ENCODE assay signal across 23 mouse cellular contexts in genomic region chr2:36099739-36100138, GRCm38 (mm10). TPM values are rescaled to one million over a fixed set of nuclear protein-coding genes. Genes with fewer than 3 reads are reported as not detected.
A peak's percentile ranks its signal among the peaks of the same experiment; 100 is the strongest.
DNase-seq lines count a peak whose midpoint lies in the region; ATAC-seq and TF ChIP-seq lines count a peak whose summit lies in the region.
"Had no signal": no experiment of that assay in that cellular context is flagged by ENCODE, and none has a peak within 500 bp of the region (broad histone marks: within the 10 kb centered on the region; RNA-seq: fewer than 3 reads in every experiment).

No protein-coding gene starts in this region.

- DNase-seq in hindbrain, embryonic 11.5 days (ENCODE audit: low spot score) = peak; percentile 30
- no peak for DNase-seq in hindbrain, embryonic 14.5 days (ENCODE audit: low spot score)
- DNase-seq in Muller cell, postnatal 12 days (ENCODE audit: inconsistent ontology term) = peak; percentile 37
- peak; percentile 57 for DNase-seq in adipocyte (ENCODE audit: low spot score)
- DNase-seq in forebrain, postnatal 0 days = no peak
- DNase-seq in cerebellum, postnatal 25 days = no peak
- DNase-seq: adrenal gland, adult 8-10 months; cerebellum, adult 9-11 months; gastrocnemius, postnatal 25 days; kidney, postnatal 25 days; left cerebral cortex, postnatal 4 days; liver, embryonic 13.5 days; retina, postnatal 1 day; thymus, adult 18-20 months had no signal

- no peaks in the 10 kb centered on the region for H3K9me3 ChIP-seq in hindbrain, embryonic 11.5 days (ENCODE audit: control insufficient read depth, low read length)
- H3K9me3 ChIP-seq in hindbrain, embryonic 14.5 days (ENCODE audit: control insufficient read depth, low read length) = no peaks in the 10 kb centered on the region
- no peaks in the 10 kb centered on the region for H3K9me3 ChIP-seq in forebrain, postnatal 0 days (ENCODE audit: low read length)
- H3K9me3 ChIP-seq: embryonic facial prominence, embryonic 15.5 days; hindbrain, embryonic 12.5 days; liver, embryonic 13.5 days; megakaryocyte, embryonic 14.5 days had no signal

- no peak overlapping the region for H3K4me2 ChIP-seq in hindbrain, embryonic 11.5 days (replicated peaks; ENCODE audit: low read depth, low read length)
- no peak overlapping the region for H3K4me2 ChIP-seq in hindbrain, embryonic 14.5 days (replicated peaks)
- H3K4me2 ChIP-seq in forebrain, postnatal 0 days (ENCODE audit: low read depth) = peak overlapping the region; percentile 55
- H3K4me2 ChIP-seq: embryonic facial prominence, embryonic 15.5 days; heart, embryonic 11.5 days; hindbrain, embryonic 12.5 days; liver, embryonic 13.5 days had no signal

- H3K27me3 ChIP-seq in hindbrain, embryonic 11.5 days (ENCODE audit: control insufficient read depth, insufficient read depth, low read length) = peaks cover 99% of the 10 kb centered on the region
- H3K27me3 ChIP-seq in hindbrain, embryonic 14.5 days (ENCODE audit: control insufficient read depth, insufficient read depth, low read length) = peaks cover 99% of the 10 kb centered on the region
- peaks cover 84% of the 10 kb centered on the region for H3K27me3 ChIP-seq in forebrain, postnatal 0 days (ENCODE audit: insufficient read depth, low read length)

- no peaks in the 10 kb centered on the region for H3K36me3 ChIP-seq in hindbrain, embryonic 11.5 days (ENCODE audit: control insufficient read depth, insufficient read depth, low read length)
- no peaks in the 10 kb centered on the region for H3K36me3 ChIP-seq in hindbrain, embryonic 14.5 days (replicated peaks; ENCODE audit: control insufficient read depth, insufficient read depth)
- H3K36me3 ChIP-seq in forebrain, postnatal 0 days (ENCODE audit: insufficient read depth) = no peaks in the 10 kb centered on the region
- H3K36me3 ChIP-seq: embryonic facial prominence, embryonic 15.5 days; hindbrain, embryonic 12.5 days; liver, embryonic 13.5 days had no signal

- no peak overlapping the region for H3K4me3 ChIP-seq in hindbrain, embryonic 11.5 days (ENCODE audit: low read depth, low read length)
- no peak overlapping the region for H3K4me3 ChIP-seq in hindbrain, embryonic 14.5 days (replicated peaks; ENCODE audit: low read length)
- peak overlapping the region; percentile 17; the same call in 1 of the 2 replicates for H3K4me3 ChIP-seq in forebrain, postnatal 0 days (ENCODE audit: low read depth, low read length)
- H3K4me3 ChIP-seq: embryonic facial prominence, embryonic 15.5 days; hindbrain, embryonic 12.5 days; liver, embryonic 13.5 days; megakaryocyte, embryonic 14.5 days had no signal

- WGBS in hindbrain, embryonic 11.5 days = 2% methylated on average over 6 of the region's 6 CpGs
- 5% methylated on average over 6 of the region's 6 CpGs for WGBS in hindbrain, embryonic 14.5 days
- WGBS in forebrain, postnatal 0 days = 10% methylated on average over 6 of the region's 6 CpGs

- H3K4me1 ChIP-seq in hindbrain, embryonic 11.5 days (replicated peaks; ENCODE audit: control insufficient read depth, insufficient read depth, low read length) = peaks cover 11% of the 10 kb centered on the region
- peaks cover 25% of the 10 kb centered on the region for H3K4me1 ChIP-seq in hindbrain, embryonic 14.5 days (replicated peaks; ENCODE audit: control insufficient read depth, insufficient read depth, low read length)
- H3K4me1 ChIP-seq in forebrain, postnatal 0 days (ENCODE audit: insufficient read depth) = peaks cover 3% of the 10 kb centered on the region; the same call in 1 of the 2 replicates

- H3K9ac ChIP-seq in hindbrain, embryonic 11.5 days (ENCODE audit: low read depth, low read length) = no peak overlapping the region
- no peak overlapping the region for H3K9ac ChIP-seq in hindbrain, embryonic 14.5 days
- no peak overlapping the region for H3K9ac ChIP-seq in forebrain, postnatal 0 days
- H3K9ac ChIP-seq: embryonic facial prominence, embryonic 15.5 days; hindbrain, embryonic 12.5 days; liver, embryonic 13.5 days had no signal

- no peak overlapping the region for H3K27ac ChIP-seq in hindbrain, embryonic 11.5 days (ENCODE audit: low read depth, low read length)
- no peak overlapping the region for H3K27ac ChIP-seq in hindbrain, embryonic 14.5 days
- H3K27ac ChIP-seq in forebrain, postnatal 0 days (ENCODE audit: low read depth, low read length) = no peak overlapping the region
- H3K27ac ChIP-seq: embryonic facial prominence, embryonic 15.5 days; hindbrain, embryonic 12.5 days; liver, embryonic 13.5 days had no signal

- no peak for ATAC-seq in hindbrain, embryonic 11.5 days (ENCODE audit: low FRiP score)
- ATAC-seq in hindbrain, embryonic 14.5 days (ENCODE audit: low FRiP score) = no peak
- no peak for ATAC-seq in forebrain, postnatal 0 days
- ATAC-seq in monocyte, adult 5-6 weeks (replicated peaks; ENCODE audit: insufficient number of reproducible peaks, low FRiP score, low TSS enrichment, poor library complexity, severe bottlenecking) = no peak
- ATAC-seq: intestine, embryonic 16.5 days; lung, postnatal 0 days had no signal

- no peak for TF ChIP-seq CTCF in forebrain, postnatal 0 days (IDR thresholded peaks at IDR 0.05; ENCODE audit: low read depth)

RNA-seq across cellular contexts. Expression of gene Lhx6, which starts 5.5 kb away (rescaled TPM):
- 0.93 and 1.3 TPM in 2 replicates for polyA plus RNA-seq in hindbrain, embryonic 11.5 days (2014; fragmentation: Nextera tagmentation; extraction: Ambion mirVana)
- 0.90 and 1.2 TPM in 2 replicates for polyA plus RNA-seq in hindbrain, embryonic 14.5 days (2014; fragmentation: Nextera tagmentation; extraction: Ambion mirVana)
- total RNA-seq in forebrain, postnatal 0 days (2014; rRNA removed) = 55.9 and 83.5 TPM in 2 replicates
- 16.4 and 31.0 TPM in 2 replicates for polyA plus RNA-seq in forebrain, postnatal 0 days (2015; fragmentation: Nextera tagmentation; extraction: Ambion mirVana)
- total RNA-seq in monocyte, adult 5-6 weeks (2017) = not detected in 3 replicates
- total RNA-seq: neutrophil, adult 5-6 weeks had no signal

RNA-seq across cellular contexts. Expression of gene Mrrf, which starts 36.5 kb away (rescaled TPM):
- 29.7 and 35.9 TPM in 2 replicates for polyA plus RNA-seq in hindbrain, embryonic 11.5 days (2014; fragmentation: Nextera tagmentation; extraction: Ambion mirVana)
- polyA plus RNA-seq in hindbrain, embryonic 14.5 days (2014; fragmentation: Nextera tagmentation; extraction: Ambion mirVana) = 30.8 and 33.3 TPM in 2 replicates
- 14.0 and 17.0 TPM in 2 replicates for total RNA-seq in forebrain, postnatal 0 days (2014; rRNA removed)
- 12.9 and 21.9 TPM in 2 replicates for polyA plus RNA-seq in forebrain, postnatal 0 days (2015; fragmentation: Nextera tagmentation; extraction: Ambion mirVana)
- total RNA-seq in monocyte, adult 5-6 weeks (2017) = 10.9 to 28.0 TPM (median 13.3 TPM) in 3 replicates

RNA-seq across cellular contexts. Expression of gene Rbm18, which starts 36.8 kb away (rescaled TPM):
- 121 and 131 TPM in 2 replicates for polyA plus RNA-seq in hindbrain, embryonic 11.5 days (2014; fragmentation: Nextera tagmentation; extraction: Ambion mirVana)
- 130 and 137 TPM in 2 replicates for polyA plus RNA-seq in hindbrain, embryonic 14.5 days (2014; fragmentation: Nextera tagmentation; extraction: Ambion mirVana)
- total RNA-seq in forebrain, postnatal 0 days (2014; rRNA removed) = 54.6 and 61.4 TPM in 2 replicates
- polyA plus RNA-seq in forebrain, postnatal 0 days (2015; fragmentation: Nextera tagmentation; extraction: Ambion mirVana) = 86.4 and 98.7 TPM in 2 replicates
- 28.6 to 44.3 TPM (median 34.6 TPM) in 3 replicates for total RNA-seq in monocyte, adult 5-6 weeks (2017)

RNA-seq across cellular contexts. Expression of gene Morn5, which starts 50.5 kb away (rescaled TPM):
- 3.6 and 4.0 TPM in 2 replicates for polyA plus RNA-seq in hindbrain, embryonic 11.5 days (2014; fragmentation: Nextera tagmentation; extraction: Ambion mirVana)
- polyA plus RNA-seq in hindbrain, embryonic 14.5 days (2014; fragmentation: Nextera tagmentation; extraction: Ambion mirVana) = 3.1 and 4.2 TPM in 2 replicates
- total RNA-seq in forebrain, postnatal 0 days (2014; rRNA removed) = 1.0 and 2.2 TPM in 2 replicates
- polyA plus RNA-seq in forebrain, postnatal 0 days (2015; fragmentation: Nextera tagmentation; extraction: Ambion mirVana) = 3.9 and 4.4 TPM in 2 replicates
- not detected in 3 replicates for total RNA-seq in monocyte, adult 5-6 weeks (2017)
- total RNA-seq: gastrocnemius, postnatal 25 days; neutrophil, adult 5-6 weeks had no signal
- polyA plus RNA-seq: liver, embryonic 13.5 days; small intestine, adult 2 months had no signal

RNA-seq across cellular contexts. Expression of gene Ndufa8, which starts 50.5 kb away (rescaled TPM):
- polyA plus RNA-seq in hindbrain, embryonic 11.5 days (2014; fragmentation: Nextera tagmentation; extraction: Ambion mirVana) = 196 and 198 TPM in 2 replicates
- 324 and 335 TPM in 2 replicates for polyA plus RNA-seq in hindbrain, embryonic 14.5 days (2014; fragmentation: Nextera tagmentation; extraction: Ambion mirVana)
- 74.0 and 111 TPM in 2 replicates for total RNA-seq in forebrain, postnatal 0 days (2014; rRNA removed)
- 333 and 372 TPM in 2 replicates for polyA plus RNA-seq in forebrain, postnatal 0 days (2015; fragmentation: Nextera tagmentation; extraction: Ambion mirVana)
- total RNA-seq in monocyte, adult 5-6 weeks (2017) = 26.1 to 34.0 TPM (median 32.9 TPM) in 3 replicates

Comparison
In these comparisons a context has a peak if more than half of its experiments do, and no peak if none do; other contexts are left out.
1. DNase-seq: peak in hindbrain, embryonic 11.5 days (single experiment), Muller cell, postnatal 12 days (single experiment) and adipocyte (single experiment); none in hindbrain, embryonic 14.5 days (single experiment), forebrain, postnatal 0 days (single experiment) and cerebellum, postnatal 25 days (0 of 2).